Mouse (Mus musculus) right cerebral cortex, adult 2 months (tissue): Measurements from ENCODE around the gene Olfr95.
"Not testable (repeated sequence)": the region's sequence is repeated elsewhere in the genome, so short reads cannot be mapped to it uniquely, and the experiment has no call there.

Experiments
- DNase-seq, 2 experiments: peaks; one replicate each; pipeline ENCODE4 v3.0.0; 2021 to 2022; ENCODE audit warnings: low spot score in 2 of 2

Olfr95 gene

DNA sequence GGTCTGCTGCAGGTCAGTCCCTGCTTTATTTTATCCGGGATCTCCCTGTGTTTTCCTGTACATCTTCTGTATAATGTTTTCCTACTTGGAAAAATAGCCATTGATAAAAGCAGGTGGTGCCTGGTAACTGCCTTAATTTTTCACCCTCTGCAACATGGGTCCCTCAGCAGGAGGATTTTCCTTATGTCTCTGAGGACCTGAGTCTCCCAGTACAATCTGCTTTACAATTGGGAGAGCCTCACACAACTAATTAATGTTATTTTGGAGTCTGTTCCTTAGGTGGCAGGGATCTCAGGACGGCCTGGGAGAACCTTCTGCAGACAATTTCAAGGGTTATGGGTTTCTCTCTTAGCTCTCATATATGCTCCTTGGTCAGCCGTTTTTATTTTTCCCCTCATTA, at the start of gene Olfr95:
Olfr95 (minus strand) TSS at position 101 of the 400 bp plus-strand sequence.
- no peak for DNase-seq

DNA sequence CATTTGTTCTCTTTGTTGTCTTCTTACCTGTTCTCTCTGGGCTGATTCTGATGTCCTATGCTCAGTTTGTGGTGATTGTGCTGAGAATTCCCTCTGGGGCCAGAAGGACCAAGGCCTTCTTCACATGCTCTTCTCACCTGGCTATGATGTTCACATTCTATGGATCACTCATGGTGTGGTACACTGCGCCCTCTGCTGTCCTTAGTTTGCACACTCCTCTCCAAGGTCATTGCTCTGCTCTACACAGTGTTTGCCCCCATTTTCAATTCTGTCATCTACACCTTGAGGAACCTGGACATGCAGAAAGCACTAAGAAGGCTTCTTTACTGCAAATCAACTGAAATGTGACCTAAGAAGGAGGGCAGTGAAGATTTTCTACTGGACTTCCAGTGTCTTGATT, 37.6 kb upstream of the Olfr95 start:
- peak; percentile 5 to 6 for DNase-seq

DNA sequence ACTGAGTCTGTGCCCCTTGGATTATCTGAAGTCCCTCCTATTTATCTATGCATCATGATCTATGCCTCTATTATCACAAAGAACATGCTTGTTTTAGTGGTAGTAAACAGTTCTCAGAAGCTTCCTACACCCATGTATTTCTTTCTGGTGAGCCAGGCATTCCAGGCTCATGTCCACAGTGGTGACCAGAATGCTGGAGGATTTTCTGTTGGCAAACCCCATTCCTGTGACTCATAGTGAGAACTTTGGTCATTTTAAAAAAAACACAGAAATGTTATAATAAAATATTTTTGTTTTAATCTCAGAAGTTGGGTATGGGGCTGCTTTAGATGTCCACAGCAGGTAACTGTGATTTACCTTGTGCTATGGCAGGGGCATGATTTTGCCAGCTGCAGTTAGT, 36.5 kb upstream of the Olfr95 start:
- no peak for DNase-seq

DNA sequence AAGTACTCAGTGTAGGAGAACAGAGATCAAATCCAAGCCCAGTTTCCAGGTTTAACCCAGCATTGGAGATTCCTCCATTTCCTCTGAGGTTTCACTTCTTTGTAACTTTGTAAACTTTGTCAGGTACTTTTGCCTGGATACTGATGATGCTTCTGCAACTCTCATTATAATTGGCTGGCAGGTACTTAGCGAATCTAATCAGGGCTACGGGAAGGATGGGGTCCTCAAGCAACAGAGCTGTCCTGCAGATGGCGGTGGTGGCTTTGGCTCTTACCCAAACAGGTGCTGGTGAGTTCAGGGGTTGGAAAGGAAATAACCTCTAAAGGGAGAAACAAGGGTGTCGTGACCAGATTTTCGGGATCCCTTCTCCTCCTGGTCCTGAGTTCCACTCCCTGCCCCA, 33.8 kb upstream of the Olfr95 start:
- peak; percentile 40 to 42 for DNase-seq

DNA sequence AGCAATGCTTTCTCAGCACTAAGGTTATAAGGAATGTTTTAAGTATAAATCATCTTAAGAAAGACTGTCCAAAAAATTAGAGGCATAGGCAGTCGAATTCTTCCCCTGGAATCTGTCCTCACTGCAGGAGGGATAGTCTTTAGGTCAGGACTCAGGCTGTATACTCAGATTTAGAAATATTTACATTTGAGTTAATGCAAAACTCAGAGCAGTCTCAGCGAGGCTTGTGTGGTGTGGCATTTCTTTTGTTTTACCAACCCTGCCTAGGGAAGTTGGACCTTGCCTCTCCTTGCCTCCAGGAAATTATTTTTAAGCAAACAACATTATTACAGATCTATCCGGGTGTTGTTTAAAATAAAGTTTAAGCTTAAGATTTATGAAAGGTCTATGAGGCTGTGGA, 29.3 kb upstream of the Olfr95 start:
- DNase-seq = no peak

DNA sequence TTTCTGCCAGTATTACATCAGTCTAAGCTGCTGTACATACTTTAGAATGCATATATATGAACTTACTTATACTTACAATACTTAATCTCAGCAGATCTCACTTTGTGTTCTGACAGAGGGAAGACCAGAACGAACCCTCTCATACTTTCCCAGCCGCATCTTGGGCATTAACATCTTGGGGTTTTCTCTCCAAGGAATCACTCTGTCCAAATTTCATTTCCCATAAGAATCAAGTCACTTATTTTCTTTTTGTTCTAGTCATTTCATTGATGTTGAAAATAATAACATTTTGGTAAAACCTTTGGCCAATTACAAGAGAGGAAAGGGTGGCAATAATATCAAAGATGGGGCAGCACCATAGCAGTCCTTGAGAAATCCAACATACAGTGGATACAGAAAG, 24.3 kb upstream of the Olfr95 start, which contains the start of gene Olfr97:
Olfr97 (minus strand) TSS at position 101 of the 400 bp plus-strand sequence.
- not testable (repeated sequence) for DNase-seq

DNA sequence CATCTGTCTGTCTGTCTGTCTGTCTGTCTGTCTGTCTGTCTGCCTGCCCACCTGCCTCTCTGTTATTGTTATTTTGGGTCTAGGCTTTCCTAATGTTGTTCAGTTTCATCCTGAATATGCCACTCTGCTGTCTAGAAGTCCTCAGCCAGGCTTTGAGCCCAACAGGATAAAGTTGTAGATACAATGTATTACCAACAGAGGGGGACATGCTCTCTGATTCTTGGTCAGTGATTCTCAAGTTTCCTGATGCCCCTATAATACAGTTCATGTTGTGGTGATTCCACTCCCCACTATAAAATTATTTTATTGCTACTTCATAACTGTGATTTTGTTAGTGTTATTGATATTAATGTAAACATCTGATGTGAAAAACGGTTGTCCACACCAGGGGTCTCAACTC, 9.0 kb upstream of the Olfr95 start:
- no peak for DNase-seq

DNA sequence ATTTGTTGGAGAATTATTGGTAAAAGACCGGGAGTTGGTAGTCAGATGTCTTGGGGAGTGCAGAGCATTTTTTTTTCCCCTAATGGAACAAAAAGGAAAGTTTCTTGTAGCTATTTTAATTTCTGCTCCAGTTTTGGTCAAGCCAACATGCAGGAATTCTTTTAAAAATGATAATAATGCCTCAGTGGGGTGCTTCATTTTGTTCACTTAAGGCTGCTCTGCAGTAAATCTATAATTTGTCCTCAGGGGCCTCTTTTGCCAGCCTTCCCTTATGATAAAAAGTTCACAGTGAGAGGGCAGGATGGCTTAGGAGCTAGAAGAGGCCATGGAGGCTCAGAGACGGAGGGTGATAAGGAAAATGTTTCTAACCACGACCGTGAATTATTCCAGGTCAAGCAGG, 6.9 kb upstream of the Olfr95 start, which contains the start of gene Olfr96:
Olfr96 (plus strand) TSS at position 301 of the 400 bp plus-strand sequence.
- no peak for DNase-seq

DNA sequence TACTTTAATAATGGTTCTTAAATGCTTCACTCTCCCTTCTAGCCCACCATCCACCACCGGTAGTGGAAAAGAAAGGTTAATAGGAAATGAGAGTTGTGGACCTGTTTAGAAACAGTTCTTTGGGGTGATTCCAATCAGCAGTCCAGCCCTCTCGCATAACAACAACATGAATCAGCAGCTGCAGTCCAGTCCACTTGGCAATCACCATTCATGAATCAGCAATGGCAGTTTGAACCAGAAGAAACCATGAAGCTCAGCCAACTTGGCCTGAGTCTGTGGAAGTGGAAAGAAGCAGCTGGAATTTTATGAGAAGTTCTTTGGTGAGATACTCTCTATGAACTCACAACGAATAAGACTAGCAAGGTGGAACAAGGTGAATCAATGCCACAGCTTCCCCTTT, 5.6 kb upstream of the Olfr95 start:
- DNase-seq = no peak

DNA sequence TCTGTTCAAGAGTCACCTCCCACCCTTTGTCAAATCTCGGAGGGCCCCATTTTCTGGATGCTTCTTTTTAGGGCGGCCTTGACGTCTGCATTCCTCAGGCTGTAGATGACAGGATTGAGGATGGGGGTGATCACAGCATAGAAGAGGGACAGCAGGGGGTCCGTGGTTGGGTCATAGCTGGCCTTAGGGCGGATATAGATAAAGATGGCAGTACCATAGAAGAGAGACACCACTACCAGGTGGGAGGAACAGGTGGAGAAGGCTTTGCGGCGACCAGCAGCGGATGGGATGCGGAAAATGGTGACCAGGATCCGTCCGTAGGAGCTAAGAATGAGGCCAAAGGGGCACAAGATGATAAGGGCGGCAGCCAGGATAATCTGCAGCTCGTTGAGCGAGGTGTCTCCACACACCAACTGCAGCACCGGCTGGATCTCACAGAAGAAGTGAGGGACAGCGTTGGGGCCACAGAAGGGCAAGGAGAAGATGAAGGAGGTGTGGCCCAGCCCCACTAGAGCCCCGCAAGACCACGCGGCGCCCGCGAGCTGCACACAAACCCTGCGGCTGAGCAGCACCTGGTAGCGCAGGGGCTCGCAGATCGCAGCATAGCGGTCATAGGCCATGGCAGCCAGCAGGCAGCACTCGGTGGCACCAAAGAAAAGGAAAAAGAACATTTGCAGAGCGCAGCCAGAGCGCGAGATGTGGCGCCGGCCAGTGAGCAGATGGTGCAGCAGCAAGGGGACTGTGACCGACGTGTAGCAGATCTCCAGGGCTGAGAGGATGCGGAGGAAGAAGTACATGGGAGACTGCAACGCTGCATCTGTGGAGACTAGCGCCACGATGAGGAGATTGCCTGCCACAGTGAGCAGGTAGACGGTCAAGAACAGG, 1.8 kb downstream of the Olfr95 start:
- peak; percentile 23 to 32 for DNase-seq

DNA sequence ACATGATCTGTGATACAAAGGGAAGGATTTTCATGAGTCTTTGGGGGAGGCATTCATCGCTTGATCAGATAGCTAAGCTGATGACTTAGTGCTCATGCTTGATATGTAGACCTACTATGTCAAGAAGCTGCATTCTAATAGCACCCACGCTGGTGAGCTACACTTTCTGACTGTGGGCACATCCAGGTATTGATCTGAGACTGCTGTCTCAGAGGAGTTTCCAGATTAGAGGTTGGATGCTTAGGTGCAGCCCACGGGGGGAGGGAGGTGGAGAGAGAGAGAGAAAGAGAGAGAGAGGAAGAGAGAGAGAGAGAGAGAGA, 9.0 kb downstream of the Olfr95 start:
- no peak for DNase-seq

DNA sequence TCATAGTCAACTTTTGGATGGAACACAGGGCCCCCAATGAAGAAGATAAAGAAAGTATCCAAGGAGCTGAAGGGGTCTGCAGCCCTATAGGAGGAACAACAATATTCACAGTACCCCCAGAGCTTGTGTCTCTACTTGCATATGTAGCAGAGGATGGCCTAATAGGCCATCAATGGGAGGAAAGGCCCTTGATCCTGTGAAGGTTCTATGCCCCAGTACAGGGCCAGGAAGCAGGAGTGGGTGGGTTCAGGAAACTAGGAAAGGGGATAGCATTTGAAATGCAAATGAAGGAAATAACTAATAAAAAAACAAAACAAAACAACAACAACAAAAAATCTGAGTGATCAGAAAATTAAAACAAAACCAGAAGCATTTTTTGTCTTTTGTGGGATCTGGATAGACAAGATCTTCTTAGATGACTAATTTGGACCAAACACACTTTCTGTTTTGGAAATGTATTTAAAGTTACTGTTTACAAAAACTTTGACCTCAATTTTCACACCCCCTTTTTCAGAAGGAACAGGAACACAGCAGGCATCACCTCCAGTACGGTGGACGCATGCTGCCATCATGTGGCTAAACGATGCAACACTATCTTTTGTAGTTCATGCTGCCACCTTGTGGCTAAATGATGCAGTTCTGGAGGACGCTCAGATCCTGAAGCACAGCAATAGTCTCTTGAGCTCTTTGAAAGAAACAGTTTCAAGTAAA, 9.6 kb downstream of the Olfr95 start:
- peak; percentile 90 to 91 for DNase-seq

DNA sequence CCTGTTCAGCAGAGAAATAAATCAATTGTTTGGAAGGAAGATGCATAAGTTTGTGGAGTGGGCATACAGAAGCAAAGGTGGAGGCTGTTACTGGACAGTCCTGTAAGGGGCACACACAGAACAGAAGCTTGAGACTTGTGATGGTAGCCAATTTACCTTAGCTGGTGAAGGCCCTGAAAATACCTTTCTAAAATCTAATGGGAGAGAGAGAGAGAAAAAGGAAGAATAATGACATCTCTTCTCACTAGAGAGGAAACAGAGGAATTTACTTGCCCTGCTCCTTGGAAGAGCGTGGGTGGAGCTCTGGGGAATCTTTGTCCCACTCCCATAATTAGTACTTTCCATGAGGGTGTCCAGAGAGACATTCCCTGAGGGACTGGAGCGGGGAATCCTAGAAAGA, 12.0 kb downstream of the Olfr95 start, which contains the start of gene Olfr94:
Olfr94 (minus strand) TSS at position 101 of the 400 bp plus-strand sequence.
- no peak for DNase-seq

DNA sequence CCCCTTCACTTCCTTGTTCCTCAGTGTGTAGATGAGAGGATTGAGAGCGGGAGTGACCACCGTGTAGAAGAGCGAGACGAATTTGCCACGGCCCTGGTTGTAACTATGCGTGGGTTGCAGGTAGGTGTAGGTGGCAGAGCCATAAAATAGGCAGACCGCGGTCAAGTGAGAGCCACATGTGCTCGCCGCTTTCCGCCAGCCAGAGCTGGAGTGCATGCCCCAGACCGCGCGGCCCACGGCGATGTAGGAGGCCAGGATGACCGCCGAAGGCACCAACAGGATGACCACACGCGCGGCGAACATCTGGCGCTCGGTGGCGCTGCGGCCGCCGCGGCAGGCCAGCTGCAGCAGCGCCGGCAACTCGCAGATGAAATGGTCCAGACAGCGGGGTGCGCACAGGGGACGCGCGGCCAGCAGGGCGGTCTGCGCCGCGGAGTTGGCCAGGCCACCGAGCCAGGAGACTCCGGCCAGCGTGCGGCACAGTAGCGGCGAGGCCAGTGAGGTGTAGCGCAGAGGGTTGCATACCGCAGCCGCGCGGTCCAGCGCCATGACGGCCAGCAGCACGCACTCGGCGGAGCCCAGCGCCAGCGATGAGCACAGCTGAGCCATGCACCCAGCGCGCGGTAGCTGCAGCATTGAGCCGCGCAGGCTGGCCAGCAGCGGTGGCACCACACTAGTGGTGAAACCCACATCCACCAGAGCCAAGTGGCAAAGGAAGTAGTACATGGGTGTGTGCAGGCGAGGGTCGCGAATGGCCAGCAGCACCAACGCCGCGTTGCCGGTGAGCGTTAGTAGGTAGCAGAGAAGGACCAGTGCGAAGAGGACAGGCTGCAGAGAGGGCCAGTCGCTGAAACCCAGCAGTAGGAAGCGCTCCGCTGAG, 15.8 kb downstream of the Olfr95 start:
- DNase-seq = peak; percentile 25 to 63

DNA sequence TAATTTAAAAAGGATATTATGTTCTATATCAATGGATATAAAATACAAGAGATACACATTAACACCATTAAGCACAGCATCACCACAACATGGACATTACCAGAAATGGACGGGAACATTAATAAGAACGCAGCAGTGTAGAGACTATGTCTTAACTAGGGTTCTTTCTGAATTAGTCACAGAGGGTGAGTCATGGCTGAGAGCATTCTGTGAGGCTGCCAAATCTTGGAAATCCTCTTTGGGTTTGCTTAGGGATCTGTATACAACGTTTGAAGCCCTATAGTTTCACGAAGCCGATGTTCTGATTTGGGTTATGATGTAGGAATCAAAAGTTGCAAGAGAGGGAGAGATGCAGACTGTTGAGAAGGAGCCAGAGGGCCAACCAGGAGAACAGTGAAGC, 18.1 kb downstream of the Olfr95 start:
- peak; percentile 18 to 35 for DNase-seq

DNA sequence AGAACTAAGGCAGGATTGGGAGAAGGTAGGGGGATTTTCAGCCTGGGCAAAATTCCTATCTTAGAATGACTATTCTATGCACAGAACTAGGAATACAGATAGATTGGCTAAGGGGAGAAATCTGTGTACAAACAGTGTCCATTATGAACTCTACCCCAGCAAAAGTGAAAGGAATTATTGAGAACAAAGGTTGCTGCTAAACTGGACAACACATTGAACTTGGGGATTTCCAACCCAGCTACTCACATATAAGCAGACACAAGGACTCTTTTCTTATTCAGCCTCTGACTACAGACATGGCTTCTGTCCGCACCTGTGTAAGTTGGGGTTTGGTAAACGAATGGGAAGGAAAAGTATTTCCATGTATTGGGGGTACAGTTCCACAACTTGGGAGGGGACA, 19.3 kb downstream of the Olfr95 start, which contains the start of gene Ubd:
Ubd (plus strand) TSS at position 237 of the 400 bp plus-strand sequence.
- DNase-seq = no peak

DNA sequence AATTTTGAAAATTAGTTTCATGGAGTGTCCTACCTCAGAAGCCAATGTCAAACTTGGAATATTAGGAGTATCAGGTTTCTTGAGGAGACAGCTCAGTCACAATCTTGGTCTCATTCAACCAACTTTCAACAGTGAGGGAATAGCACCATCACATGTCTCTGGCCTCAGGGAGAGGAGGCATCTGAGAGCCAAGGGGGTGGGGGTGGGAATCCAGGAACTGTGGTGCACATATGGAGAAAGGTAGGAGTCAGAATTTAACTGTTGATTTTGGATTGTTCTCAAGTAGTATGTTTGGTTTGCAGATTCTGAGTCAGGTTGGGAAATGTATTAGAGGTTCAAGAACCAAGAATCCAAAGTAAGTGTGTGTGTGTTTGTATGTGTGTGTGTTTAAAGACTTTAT, 19.9 kb downstream of the Olfr95 start:
- DNase-seq = no peak

DNA sequence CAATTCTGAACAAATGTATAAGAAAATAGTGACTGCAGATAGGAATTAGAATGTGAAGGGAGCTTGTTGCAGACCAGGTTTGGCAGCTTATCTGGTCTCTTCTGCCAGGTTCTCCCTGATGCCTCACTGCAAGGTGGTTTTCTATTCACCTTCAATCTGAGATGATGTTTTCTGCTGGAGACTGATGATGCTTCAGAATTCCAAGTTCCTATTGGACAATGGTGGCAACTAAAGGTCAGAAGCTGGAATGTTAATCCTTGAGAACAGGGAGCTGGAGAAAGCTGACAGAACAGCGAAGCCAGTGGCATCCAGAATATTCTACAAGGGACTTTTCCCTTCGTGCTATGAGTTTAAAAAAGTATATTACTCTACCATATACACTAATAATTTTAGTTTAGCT, 22.2 kb downstream of the Olfr95 start:
- peak; percentile 25 to 43 for DNase-seq

DNA sequence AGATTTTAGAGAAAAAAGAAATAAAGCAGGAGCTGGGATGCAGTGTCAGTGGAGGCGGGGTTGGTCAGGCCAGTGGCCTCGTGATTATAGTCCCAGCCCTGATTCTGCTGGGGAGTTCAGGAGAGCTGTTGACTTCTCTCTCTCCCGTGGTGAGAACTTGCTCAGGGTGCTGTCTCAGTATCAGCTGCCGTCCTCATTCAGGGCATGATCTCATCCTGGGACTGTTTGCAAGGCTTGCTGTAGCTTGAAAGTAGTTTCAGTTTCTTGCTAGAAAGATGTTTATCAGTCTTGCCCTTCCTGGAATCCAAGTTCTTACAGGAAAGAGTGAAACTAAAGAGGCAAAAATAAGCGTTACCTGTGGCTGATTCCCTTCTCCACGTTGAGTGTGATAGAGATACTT, 27.4 kb downstream of the Olfr95 start:
- no peak for DNase-seq

DNA sequence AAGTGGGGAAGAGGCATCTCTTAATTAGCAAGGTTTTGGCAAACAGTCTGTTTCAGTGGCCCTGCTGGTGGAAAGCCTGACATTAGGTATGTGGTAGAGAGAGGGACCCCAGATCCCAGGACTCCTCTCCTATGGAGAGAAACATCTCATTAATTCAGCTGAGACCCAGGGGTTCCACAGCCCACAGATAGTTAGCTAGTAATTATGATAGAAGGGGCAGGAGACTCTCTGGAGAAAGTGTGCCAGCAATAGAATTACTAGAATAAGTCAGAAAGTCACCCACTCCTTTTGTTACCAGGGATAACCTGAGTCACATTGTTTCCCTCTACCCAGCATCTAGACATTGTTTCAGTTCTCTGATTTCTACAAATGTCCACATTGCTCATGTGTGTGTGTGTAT, 51.5 kb downstream of the Olfr95 start, which contains the start of gene Olfr93:
Olfr93 (minus strand) TSS at position 101 of the 400 bp plus-strand sequence.
- DNase-seq = no peak
